Mouse (Mus musculus) midbrain, embryonic 15.5 days (tissue): ENCODE results near the gene Car5a. TPM values are rescaled to one million over a fixed set of nuclear protein-coding genes. Genes with fewer than 3 reads are reported as not detected.

Source experiments
- ATAC-seq: fragments of 200-750 bp; cut with Nextera tagmentation; replicated peaks from 2 replicates; pipeline ENCODE4 v1.8.0; 2017; ENCODE audit warnings: moderate TSS enrichment
- H3K27ac ChIP-seq: fragments of 300-500 bp; sonication (generic); 2 replicates; pipeline ENCODE4 v1.5.1; 2015; ENCODE audit warnings: mild to moderate bottlenecking, inconsistent platforms
- H3K27me3 ChIP-seq: fragments of 300-500 bp; sonication (generic); replicated peaks from 2 replicates; pipeline ENCODE4 v1.6.1; 2015; ENCODE audit warnings: inconsistent platforms
- H3K36me3 ChIP-seq: fragments of 300-500 bp; sonication (generic); replicated peaks from 2 replicates; pipeline ENCODE4 v1.6.1; 2015; ENCODE audit warnings: inconsistent platforms
- H3K4me1 ChIP-seq: fragments of 300-500 bp; sonication (generic); 2 replicates; pipeline ENCODE4 v1.6.1; 2015; ENCODE audit warnings: inconsistent platforms
- H3K4me2 ChIP-seq: fragments of 300-500 bp; sonication (generic); 2 replicates; pipeline ENCODE4 v1.6.1; 2015; ENCODE audit warnings: inconsistent platforms, mild to moderate bottlenecking, moderate library complexity
- H3K4me3 ChIP-seq: fragments of 300-500 bp; sonication (generic); 2 replicates; pipeline ENCODE4 v1.5.1; 2015; ENCODE audit warnings: mild to moderate bottlenecking, inconsistent platforms
- H3K9ac ChIP-seq: fragments of 300-500 bp; sonication (generic); 2 replicates; pipeline ENCODE4 v1.6.1; 2015; ENCODE audit warnings: mild to moderate bottlenecking, inconsistent platforms
- H3K9me3 ChIP-seq: fragments of 300-500 bp; sonication (generic); 2 replicates; pipeline ENCODE4 v1.6.1; 2016; ENCODE audit warnings: inconsistent platforms
- WGBS: fragments of 180-500 bp; shearing (Covaris S2); methylation state at CpG from one replicate; pipeline ENCODE4 v1.1.7; 2015; ENCODE audit warnings: mixed read lengths; 5-methylcytosine and 5-hydroxymethylcytosine counted together
- polyA plus RNA-seq: library from polyadenylated mRNA; unstranded; fragments of >200 nt; fragmentation: Nextera tagmentation; extraction: Ambion mirVana; gene quantifications from 2 replicates; pipeline ENCODE4 v1.2.1, GENCODE M21; 2015

Car5a gene
- 0.36 and 0.41 TPM in 2 replicates for polyA plus RNA-seq

DNA sequence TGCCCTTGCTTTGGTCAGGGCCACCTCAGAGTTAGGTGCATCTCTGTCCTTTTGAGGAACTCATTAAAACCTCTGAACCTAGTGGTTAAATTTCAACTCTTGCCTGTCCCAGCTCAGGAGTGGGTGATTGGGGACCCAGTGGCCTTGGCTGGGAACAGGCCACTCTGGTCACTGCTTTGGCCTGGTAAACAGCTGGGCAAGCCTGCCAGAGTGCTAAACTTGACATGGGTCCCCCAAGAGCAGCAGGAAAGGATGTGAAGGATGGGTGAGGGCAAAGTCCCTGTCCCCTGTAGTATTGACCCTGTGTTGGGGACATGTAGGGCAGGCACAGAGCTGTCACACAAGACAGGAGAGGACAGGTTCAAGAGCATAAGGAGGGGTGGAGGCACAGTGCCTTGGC, at the start of gene Car5a:
Car5a (minus strand) TSS at position 74 of the 400 bp plus-strand sequence.
- no peak within 1 kb of the TSS for H3K4me3 ChIP-seq
- H3K9ac ChIP-seq, result no peak within 1 kb of the TSS
- no peaks in the 10 kb centered on the region for H3K36me3 ChIP-seq
- no peak within 1 kb of the TSS for H3K27ac ChIP-seq
- H3K4me1 ChIP-seq, result peaks cover 27% of the 10 kb centered on the region
- H3K4me2 ChIP-seq, result no peak within 1 kb of the TSS
- H3K9me3 ChIP-seq, result no peaks in the 10 kb centered on the region
- H3K27me3 ChIP-seq, result no peaks in the 10 kb centered on the region
- no peak for ATAC-seq

DNA sequence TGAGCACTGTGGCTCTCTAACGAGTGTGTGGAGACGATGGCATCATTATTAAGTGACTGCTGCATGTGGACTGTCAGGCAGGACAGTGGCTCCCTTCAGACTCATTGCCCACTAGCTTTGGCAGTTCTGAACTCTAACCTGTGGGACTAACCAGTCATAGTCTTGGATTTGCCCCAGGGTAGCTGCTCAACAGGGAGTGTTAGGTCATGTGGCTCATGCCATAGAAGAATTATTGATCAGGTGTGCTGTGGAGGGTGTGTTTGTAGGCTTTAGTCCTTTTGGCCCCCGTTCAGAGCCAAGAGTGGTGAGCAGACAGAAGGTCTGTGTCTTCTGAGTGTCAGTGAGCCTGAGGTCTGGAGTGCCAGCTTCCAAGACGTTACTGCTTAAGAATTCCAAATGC, 48.2 kb upstream of the Car5a start:
- no peak for ATAC-seq
- WGBS, result 89% methylated on average over 4 of the region's 4 CpGs
- no peaks in the 10 kb centered on the region for H3K9me3 ChIP-seq

DNA sequence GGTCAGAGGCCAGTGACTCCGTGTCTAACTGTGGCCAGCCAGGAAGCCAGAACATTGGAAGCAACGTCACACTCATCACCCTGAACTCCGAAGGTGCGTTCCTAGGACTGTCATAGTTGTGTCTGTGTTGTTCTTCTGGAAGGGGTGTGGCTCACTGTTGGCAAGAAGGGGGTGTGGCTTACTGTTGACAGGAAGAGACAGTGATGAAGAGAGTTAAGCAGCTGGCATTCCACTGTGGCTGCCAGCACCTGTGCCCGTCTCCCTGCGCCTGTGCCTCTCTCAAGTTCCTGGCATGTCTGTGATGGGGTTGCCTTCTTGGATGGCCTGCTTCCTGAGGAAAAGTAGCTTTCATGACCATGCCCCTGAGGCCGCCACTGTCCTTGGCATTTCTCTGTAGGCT, 46.9 kb upstream of the Car5a start:
- 95% methylated on average over 7 of the region's 7 CpGs for WGBS
- H3K27me3 ChIP-seq, result no peaks in the 10 kb centered on the region
- no peaks in the 10 kb centered on the region for H3K9me3 ChIP-seq
- no peaks in the 10 kb centered on the region for H3K4me1 ChIP-seq
- H3K4me2 ChIP-seq, result no peak overlapping the region
- H3K27ac ChIP-seq, result no peak overlapping the region
- H3K4me3 ChIP-seq, result no peak overlapping the region
- no peak overlapping the region; the same call in 1 of the 2 replicates for H3K9ac ChIP-seq
- ATAC-seq, result no peak
- H3K36me3 ChIP-seq, result peaks cover 20% of the 10 kb centered on the region; the same call in 1 of the 2 replicates

More for the DNA sequence above, 48.2 kb upstream of the Car5a start:
- Histone ChIP-seq H3K36me3 (peaks cover 20% of the 10 kb centered on the region; the same call in 1 of the 2 replicates), H3K4me2 (no peak overlapping the region), H3K4me3 (no peak overlapping the region), H3K27me3 (no peaks in the 10 kb centered on the region), H3K27ac (no peak overlapping the region), H3K4me1 (no peaks in the 10 kb centered on the region), H3K9ac (no peak overlapping the region)

DNA sequence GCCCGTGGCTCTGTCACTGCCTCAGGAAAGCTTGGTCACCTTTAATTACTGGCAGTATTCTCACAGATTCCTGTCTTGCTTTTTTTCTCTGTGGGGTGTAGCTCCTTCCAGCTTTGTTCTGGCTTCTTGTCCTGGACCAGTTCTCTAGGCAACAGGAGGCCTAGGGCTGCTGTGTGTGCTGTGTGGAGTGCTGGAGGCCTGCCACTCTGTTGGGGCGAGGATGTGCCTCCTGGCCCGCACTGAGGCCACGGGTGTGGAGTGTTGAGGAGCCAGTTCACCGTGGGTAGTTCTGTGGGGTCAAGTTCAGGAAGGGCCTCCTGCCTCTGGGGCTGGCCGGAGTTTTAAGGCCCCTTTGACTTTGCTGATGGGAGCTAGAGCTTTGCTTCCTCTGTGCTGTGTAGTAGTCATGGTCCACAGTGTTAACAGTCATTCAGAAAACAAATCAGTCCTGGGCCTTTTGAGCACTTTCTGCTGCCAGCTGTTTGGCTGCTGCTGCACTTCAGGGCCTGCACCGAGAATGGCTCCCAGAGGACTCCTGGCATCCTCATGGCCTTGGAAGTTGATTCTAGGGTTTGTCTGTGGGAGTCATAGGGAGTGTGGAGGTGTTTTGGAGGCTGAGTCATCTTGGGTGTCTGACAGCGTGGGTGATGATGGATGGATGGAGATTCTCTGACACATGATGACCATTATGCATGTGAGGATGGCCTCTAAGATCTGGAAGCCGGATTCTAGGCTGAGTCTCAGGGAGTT, 46.0 kb upstream of the Car5a start:
- Histone ChIP-seq H3K4me2 (no peak overlapping the region), H3K9me3 (no peaks in the 10 kb centered on the region), H3K36me3 (peaks cover 20% of the 10 kb centered on the region; the same call in 1 of the 2 replicates), H3K4me1 (no peaks in the 10 kb centered on the region), H3K27me3 (no peaks in the 10 kb centered on the region), H3K27ac (no peak overlapping the region), H3K9ac (no peak overlapping the region), H3K4me3 (no peak overlapping the region)
- 82% methylated on average over 9 of the region's 9 CpGs for WGBS
- no peak for ATAC-seq

DNA sequence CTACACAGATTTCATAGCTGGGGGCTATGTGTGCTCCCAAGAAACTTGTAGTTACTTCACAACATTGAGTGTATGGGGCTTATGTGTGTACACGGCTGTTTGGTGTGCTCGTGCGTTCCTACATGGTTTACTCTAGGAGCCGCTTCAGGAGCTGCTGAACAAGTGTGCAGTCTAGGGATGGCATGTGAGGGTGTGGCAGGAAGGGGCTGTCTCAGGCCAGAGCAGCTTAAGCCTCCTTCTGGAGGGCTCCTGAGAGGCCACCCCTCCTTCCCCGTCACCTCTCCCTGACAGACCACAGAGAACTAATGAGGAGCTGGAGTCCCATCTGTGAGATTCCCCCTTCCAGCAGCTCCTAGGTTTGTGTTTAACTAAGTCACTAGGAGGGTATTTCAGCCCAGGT, 43.2 kb upstream of the Car5a start:
- H3K9ac ChIP-seq, result no peak overlapping the region
- H3K36me3 ChIP-seq, result peaks cover 20% of the 10 kb centered on the region; the same call in 1 of the 2 replicates
- H3K27ac ChIP-seq, result no peak overlapping the region
- H3K4me2 ChIP-seq, result no peak overlapping the region
- H3K4me3 ChIP-seq, result no peak overlapping the region
- H3K9me3 ChIP-seq, result no peaks in the 10 kb centered on the region
- no peak for ATAC-seq
- H3K27me3 ChIP-seq, result no peaks in the 10 kb centered on the region
- whole genome bisulfite sequencing, result 95% methylated on average over 5 of the region's 5 CpGs
- no peaks in the 10 kb centered on the region for H3K4me1 ChIP-seq

DNA sequence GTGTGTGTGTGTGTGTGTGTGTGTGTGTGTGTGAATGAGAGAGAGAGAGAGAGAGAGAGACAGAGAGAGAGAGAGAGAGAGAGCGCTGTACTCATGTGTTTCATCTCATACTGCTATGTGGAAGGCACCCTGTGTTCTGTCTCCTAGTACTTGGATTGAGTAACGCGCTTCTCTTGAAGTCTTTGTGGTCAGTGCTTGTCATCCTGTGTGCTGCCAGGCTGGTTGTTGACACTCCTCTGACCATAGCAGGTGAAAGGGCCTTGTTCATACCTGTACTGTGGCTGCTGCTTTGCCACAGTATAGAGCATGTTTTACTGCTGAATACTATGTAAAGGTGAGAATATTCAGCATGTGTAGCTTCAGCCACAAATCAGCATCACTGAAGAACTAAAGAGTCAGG, 41.0 kb upstream of the Car5a start:
- Histone ChIP-seq H3K36me3 (peaks cover 17% of the 10 kb centered on the region; the same call in 1 of the 2 replicates), H3K27me3 (no peaks in the 10 kb centered on the region), H3K9me3 (no peaks in the 10 kb centered on the region), H3K4me3 (no peak overlapping the region), H3K9ac (no peak overlapping the region), H3K27ac (no peak overlapping the region), H3K4me2 (no peak overlapping the region), H3K4me1 (no peaks in the 10 kb centered on the region)
- ATAC-seq, result no peak
- 98% methylated on average over 3 of the region's 3 CpGs for WGBS

DNA sequence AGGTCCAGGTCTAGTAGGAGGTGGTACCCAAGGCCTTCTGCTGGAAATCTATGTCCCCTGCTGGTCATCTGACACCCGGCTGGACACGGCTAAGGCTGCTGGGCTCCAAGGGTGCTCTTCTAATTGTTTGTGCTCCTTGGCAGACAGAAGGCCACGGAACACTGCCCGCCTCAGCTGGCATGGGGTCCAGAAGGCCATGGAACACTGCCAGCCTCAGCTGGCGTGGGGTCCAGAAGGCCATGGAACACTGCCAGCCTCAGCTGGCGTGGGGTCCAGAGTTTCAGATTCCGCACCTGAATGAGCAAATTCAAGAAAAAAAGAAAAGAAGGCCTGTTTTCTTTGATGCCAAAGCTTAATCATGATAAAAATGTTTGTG, 36.8 kb upstream of the Car5a start:
- Histone ChIP-seq H3K36me3 (peaks cover 20% of the 10 kb centered on the region; the same call in 1 of the 2 replicates), H3K4me1 (no peaks in the 10 kb centered on the region; the same call in 1 of the 2 replicates), H3K4me3 (no peak overlapping the region), H3K4me2 (no peak overlapping the region), H3K27me3 (no peaks in the 10 kb centered on the region), H3K9me3 (no peaks in the 10 kb centered on the region), H3K27ac (no peak overlapping the region), H3K9ac (no peak overlapping the region)
- ATAC-seq, result no peak
- 76% methylated on average over 7 of the region's 7 CpGs for WGBS

DNA sequence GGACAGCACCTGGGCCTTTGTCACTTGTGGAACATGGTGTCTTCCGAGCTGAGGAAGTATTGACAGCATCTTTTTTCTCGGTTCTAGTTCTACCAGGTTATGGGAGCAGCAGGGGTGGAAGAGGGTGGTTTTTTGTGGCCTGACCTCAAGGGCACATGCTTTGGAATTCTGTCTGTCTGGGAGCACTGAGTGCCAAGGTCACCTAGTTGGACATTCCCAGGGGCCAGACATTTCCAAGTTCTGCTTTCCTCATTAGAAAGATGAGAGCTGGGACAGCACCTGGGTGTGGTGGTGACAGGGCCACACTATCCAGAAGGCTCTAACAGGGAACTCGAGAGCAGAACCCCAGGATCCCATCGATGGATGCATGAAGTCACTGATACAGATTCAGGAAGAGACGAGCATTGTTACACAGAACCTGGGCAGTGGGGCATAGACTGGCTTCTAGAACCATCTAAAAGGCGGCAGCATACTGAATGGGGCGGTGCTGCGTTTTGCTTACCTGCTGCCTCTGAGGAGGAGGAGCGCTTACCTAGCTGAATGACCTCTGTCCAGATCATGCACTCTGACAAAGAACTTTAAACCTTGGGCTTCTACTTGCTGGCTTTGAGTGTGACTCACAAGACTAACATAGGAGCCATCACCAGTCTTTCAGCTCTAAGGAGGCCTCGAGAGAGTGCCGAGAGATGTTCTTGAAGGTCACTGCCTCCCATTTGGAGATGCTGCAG, 36.3 kb upstream of the Car5a start:
- H3K4me3 ChIP-seq, result no peak overlapping the region
- H3K4me2 ChIP-seq, result no peak overlapping the region
- H3K27me3 ChIP-seq, result no peaks in the 10 kb centered on the region
- peaks cover 26% of the 10 kb centered on the region; the same call in 1 of the 2 replicates for H3K36me3 ChIP-seq
- no peak overlapping the region for H3K27ac ChIP-seq
- H3K9me3 ChIP-seq, result no peaks in the 10 kb centered on the region
- no peak overlapping the region for H3K9ac ChIP-seq
- H3K4me1 ChIP-seq, result no peaks in the 10 kb centered on the region; the same call in 1 of the 2 replicates
- ATAC-seq, result no peak
- WGBS, result 90% methylated on average over 11 of the region's 11 CpGs

DNA sequence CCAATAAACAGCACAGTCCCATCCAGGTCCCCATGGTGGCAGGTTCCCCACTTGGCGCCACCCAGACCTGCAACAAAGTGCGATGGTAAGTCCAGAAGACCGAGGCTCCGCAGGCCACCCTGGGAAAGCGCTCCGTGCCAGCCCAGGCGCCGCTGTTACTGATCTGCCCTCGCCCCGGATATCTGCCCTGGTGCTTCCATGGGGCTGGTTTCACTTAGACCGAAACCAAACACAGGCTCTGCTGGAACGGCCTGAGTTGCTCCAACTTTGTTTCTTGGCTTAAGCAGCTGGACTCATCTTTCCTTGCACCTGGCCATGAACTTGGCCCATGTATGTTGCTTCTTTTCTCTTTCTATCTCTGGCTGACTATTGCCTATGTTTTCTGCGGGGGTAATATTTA, 34.0 kb upstream of the Car5a start:
- ATAC-seq, result no peak
- Histone ChIP-seq H3K4me1 (no peaks in the 10 kb centered on the region; the same call in 1 of the 2 replicates), H3K4me2 (no peak overlapping the region), H3K27me3 (no peaks in the 10 kb centered on the region), H3K4me3 (no peak overlapping the region), H3K27ac (no peak overlapping the region), H3K36me3 (peaks cover 37% of the 10 kb centered on the region; the same call in 1 of the 2 replicates), H3K9me3 (no peaks in the 10 kb centered on the region), H3K9ac (no peak overlapping the region)
- 95% methylated on average over 13 of the region's 13 CpGs for WGBS

DNA sequence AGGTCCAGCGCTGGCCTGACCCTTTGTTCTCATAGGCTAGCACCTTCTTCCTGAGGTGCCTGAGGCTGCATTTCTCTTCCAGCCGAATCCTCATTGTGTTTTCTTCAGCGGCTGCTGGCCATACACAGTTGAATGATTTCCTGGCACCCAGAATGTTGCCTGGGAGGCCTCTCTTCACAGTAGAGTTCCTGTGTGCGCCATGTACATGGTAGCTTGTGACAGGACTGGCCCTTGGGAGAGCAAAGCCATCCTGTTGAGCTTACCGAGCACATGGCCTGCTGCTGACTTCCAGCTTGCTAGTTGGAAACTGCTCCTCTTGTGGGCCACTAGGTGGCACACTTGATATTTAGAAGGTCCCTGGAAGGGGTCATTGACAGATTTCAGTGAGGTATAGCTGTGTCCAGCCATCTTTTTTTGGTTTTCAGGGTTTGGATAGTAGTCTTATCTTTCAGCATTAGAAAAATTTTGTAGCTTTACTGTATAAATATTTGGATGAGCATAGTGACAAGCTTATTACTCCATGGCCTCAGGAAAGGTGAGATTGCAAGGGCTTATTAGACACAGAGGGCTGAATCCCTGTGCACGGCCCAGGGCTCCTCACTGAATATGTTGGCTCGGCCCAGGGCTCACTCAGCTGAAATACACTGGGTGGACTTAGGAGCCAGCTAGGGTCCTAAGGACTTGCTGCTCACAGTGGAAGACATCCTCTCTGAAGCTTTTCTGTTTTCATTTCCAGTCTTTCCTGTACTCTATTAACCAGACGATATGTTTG, 33.3 kb upstream of the Car5a start:
- 0 out of 2 replicates have a peak, but pooled peaks have one; percentile 54 for ATAC-seq
- H3K27me3 ChIP-seq, result no peaks in the 10 kb centered on the region
- no peak overlapping the region for H3K4me3 ChIP-seq
- no peak overlapping the region for H3K4me2 ChIP-seq
- no peak overlapping the region for H3K27ac ChIP-seq
- H3K9me3 ChIP-seq, result no peaks in the 10 kb centered on the region
- WGBS, result 65% methylated on average over 8 of the region's 8 CpGs
- H3K9ac ChIP-seq, result no peak overlapping the region
- no peaks in the 10 kb centered on the region; the same call in 1 of the 2 replicates for H3K4me1 ChIP-seq
- H3K36me3 ChIP-seq, result peaks cover 37% of the 10 kb centered on the region; the same call in 1 of the 2 replicates

DNA sequence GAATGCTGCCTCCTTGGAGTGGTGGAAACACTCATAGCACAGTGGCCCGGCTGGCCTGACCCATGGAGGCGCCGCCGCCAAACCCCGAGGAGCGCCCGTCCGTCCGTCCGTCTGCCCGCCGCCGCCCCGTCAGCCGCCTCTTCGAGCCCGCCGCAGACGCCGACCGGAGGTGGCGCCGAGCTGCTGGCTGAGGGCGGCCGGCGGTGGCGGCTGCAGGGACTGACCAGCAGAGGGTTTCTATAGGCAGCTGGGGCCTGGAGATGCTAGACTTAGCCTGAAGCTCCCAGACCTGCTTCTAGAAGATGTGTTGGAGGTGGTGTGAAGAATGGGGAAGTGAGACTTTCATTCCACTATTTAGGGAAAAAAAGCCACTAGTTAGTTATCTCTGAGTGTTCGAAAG, 29.2 kb upstream of the Car5a start:
- no peak for ATAC-seq
- Histone ChIP-seq H3K4me1 (peaks cover 17% of the 10 kb centered on the region), H3K9ac (no peak overlapping the region), H3K27ac (no peak overlapping the region), H3K9me3 (no peaks in the 10 kb centered on the region), H3K4me2 (no peak overlapping the region), H3K36me3 (peaks cover 22% of the 10 kb centered on the region; the same call in 1 of the 2 replicates), H3K27me3 (no peaks in the 10 kb centered on the region), H3K4me3 (no peak overlapping the region)
- 94% methylated on average over 28 of the region's 28 CpGs for WGBS
